Mouse (Mus musculus) heart, embryonic 11.5 days (tissue): ENCODE measurements around the gene Bcar3. TPM values are rescaled to one million over a fixed set of nuclear protein-coding genes. Genes with fewer than 3 reads are reported as not detected.
"Not testable (repeated sequence)": the region's sequence is repeated elsewhere in the genome, so short reads cannot be mapped to it uniquely, and the experiment has no call there.

ENCODE experiments used
- ATAC-seq: fragments of 200-750 bp; cut with Nextera tagmentation; replicated peaks from 2 replicates; pipeline ENCODE4 v1.8.0; 2017; ENCODE audit warnings: moderate library complexity; ENCODE audit not compliant: insufficient number of reproducible peaks, low FRiP score, low TSS enrichment
- H3K27ac ChIP-seq: fragments of 300-500 bp; sonication (generic); 2 replicates; pipeline ENCODE4 v1.5.1; 2014; ENCODE audit warnings: mild to moderate bottlenecking, low read depth, low read length
- H3K27me3 ChIP-seq: fragments of 300-500 bp; sonication (generic); 2 replicates; pipeline ENCODE4 v1.6.1; 2014; ENCODE audit warnings: mild to moderate bottlenecking, low read length, mixed read lengths; ENCODE audit not compliant: control insufficient read depth, insufficient read depth
- H3K36me3 ChIP-seq: fragments of 300-500 bp; sonication (generic); 2 replicates; pipeline ENCODE4 v1.6.1; 2014; ENCODE audit warnings: mild to moderate bottlenecking, low read length, moderate library complexity, mixed read lengths; ENCODE audit not compliant: control insufficient read depth, insufficient read depth
- H3K4me1 ChIP-seq: fragments of 300-500 bp; sonication (generic); 2 replicates; pipeline ENCODE4 v1.6.1; 2014; ENCODE audit warnings: low read length; ENCODE audit not compliant: control insufficient read depth, insufficient read depth
- H3K4me2 ChIP-seq: fragments of 300-500 bp; sonication (generic); 2 replicates; pipeline ENCODE4 v1.6.1; 2014; ENCODE audit warnings: mild to moderate bottlenecking, moderate library complexity
- H3K4me3 ChIP-seq: fragments of 300-500 bp; sonication (generic); 2 replicates; pipeline ENCODE4 v1.5.1; 2014; ENCODE audit warnings: low read depth, low read length
- H3K9ac ChIP-seq: fragments of 300-500 bp; sonication (generic); 2 replicates; pipeline ENCODE4 v1.6.1; 2014; ENCODE audit warnings: mild to moderate bottlenecking, low read depth, low read length, moderate library complexity
- H3K9me3 ChIP-seq: fragments of 300-500 bp; sonication (generic); replicated peaks from 2 replicates; pipeline ENCODE4 v1.6.1; 2016; ENCODE audit warnings: low read length; ENCODE audit not compliant: control insufficient read depth
- WGBS: fragments of 180-500 bp; shearing (Covaris S2); extraction: QIAGEN DNeasy Blood & Tissue Kit; methylation state at CpG from one replicate; pipeline ENCODE4 v1.1.7; 2014; ENCODE audit not compliant: insufficient replicate concordance; 5-methylcytosine and 5-hydroxymethylcytosine counted together
- polyA plus RNA-seq: library from polyadenylated mRNA; unstranded; fragments of >200 nt; fragmentation: Nextera tagmentation; extraction: Ambion mirVana; gene quantifications from 2 replicates; pipeline ENCODE4 v1.2.1, GENCODE M21; 2014

Bcar3 gene
- polyA plus RNA-seq, 1 experiment from 2014 or later, result 6.4 TPM

DNA sequence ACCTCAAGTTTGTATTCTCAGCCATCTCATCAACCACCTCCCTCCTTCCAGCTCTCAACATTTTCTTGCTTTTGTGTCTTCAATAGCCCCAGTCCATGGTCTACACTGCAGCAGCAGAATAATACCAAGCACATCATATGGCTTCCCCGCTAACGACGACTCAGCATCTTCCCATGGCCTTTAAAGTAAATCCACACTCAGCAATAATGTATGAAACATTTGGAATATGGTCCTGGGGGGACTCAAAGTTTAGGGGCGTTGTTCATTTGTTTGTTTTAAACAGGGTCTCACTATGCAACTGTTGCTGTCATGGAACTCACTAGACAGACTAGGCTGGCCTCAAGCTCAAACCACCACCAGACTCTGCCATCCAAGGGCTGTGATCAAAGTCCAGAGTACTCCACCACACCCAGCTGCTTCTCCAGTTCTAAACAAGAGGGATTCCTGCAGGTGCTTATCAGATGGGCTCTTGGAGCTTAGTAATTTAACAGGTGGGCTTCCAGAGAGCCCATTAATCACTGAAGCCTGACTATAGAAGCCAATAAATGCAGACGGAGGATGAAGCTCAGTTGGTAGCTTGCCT is 5.2 kb upstream of the Bcar3 start:
- Histone ChIP-seq H3K36me3 (no peaks in the 10 kb centered on the region), H3K9me3 (no peaks in the 10 kb centered on the region), H3K4me2 (no peak overlapping the region), H3K4me3 (no peak overlapping the region), H3K4me1 (peaks cover 11% of the 10 kb centered on the region; the same call in 1 of the 2 replicates), H3K9ac (no peak overlapping the region), H3K27ac (no peak overlapping the region), H3K27me3 (no peaks in the 10 kb centered on the region)
- 80% methylated on average over 5 of the region's 5 CpGs for WGBS
- ATAC-seq, result no peak

GRCm38 (mm10) chr3:122289344-122289743 is 4.6 kb upstream of the Bcar3 start:
- not testable (repeated sequence) for H3K9ac ChIP-seq, H3K9me3 ChIP-seq, H3K27me3 ChIP-seq, H3K36me3 ChIP-seq, H3K4me3 ChIP-seq, H3K4me2 ChIP-seq, ATAC-seq, H3K27ac ChIP-seq
- peaks cover 11% of the 10 kb centered on the region; the same call in 1 of the 2 replicates for H3K4me1 ChIP-seq
- 66% methylated on average over 4 of the region's 4 CpGs for WGBS

GRCm38 (mm10) chr3:122290696-122291095 is 3.2 kb upstream of the Bcar3 start:
- Histone ChIP-seq H3K4me3 (no peak overlapping the region), H3K36me3 (no peaks in the 10 kb centered on the region), H3K4me1 (peaks cover 11% of the 10 kb centered on the region; the same call in 1 of the 2 replicates), H3K27me3 (no peaks in the 10 kb centered on the region), H3K9me3 (no peaks in the 10 kb centered on the region), H3K9ac (no peak overlapping the region), H3K4me2 (no peak overlapping the region), H3K27ac (peak overlapping the region; percentile 83)
- no peak for ATAC-seq
- WGBS, result 67% methylated on average over 7 of the region's 7 CpGs

DNA sequence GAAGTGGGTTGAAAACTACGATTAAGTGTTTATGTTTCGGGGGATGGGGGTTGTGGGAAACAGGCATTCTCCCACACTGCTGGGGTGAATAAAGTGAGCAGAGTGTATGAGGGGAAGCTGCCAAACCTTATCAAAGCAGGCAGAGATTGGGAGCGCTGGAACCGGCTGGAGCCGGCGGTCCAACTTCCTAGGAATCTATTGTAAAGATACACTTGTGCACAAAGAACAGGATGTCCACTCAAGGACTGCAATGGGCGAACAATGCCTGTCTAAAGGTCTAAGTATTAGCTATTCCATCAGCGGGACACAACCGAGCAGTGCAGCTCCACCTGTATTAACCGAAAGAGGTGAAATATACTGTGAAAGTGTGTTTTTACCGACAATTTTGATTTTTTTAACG is 2.1 kb upstream of the Bcar3 start:
- H3K4me1 ChIP-seq, result peaks cover 11% of the 10 kb centered on the region; the same call in 1 of the 2 replicates
- ATAC-seq, result no peak
- no peaks in the 10 kb centered on the region for H3K27me3 ChIP-seq
- H3K36me3 ChIP-seq, result no peaks in the 10 kb centered on the region
- no peaks in the 10 kb centered on the region for H3K9me3 ChIP-seq
- H3K9ac ChIP-seq, result peak overlapping the region; percentile 92; the same call in 1 of the 2 replicates
- H3K4me3 ChIP-seq, result peak overlapping the region; percentile 93
- 32% methylated on average over 12 of the region's 12 CpGs for WGBS
- H3K4me2 ChIP-seq, result peak overlapping the region; percentile 84
- peak overlapping the region; percentile 83 for H3K27ac ChIP-seq

- peak overlapping the region; percentile 93 for H3K27ac ChIP-seq
- peaks cover 1% of the 10 kb centered on the region; the same call in 1 of the 2 replicates for H3K27me3 ChIP-seq
- peak; percentile 83 for ATAC-seq
- 6% methylated on average over 54 of the region's 54 CpGs for WGBS
- peaks cover 11% of the 10 kb centered on the region; the same call in 1 of the 2 replicates for H3K4me1 ChIP-seq
- peak overlapping the region; percentile 84 for H3K4me2 ChIP-seq
- peak overlapping the region; percentile 92 for H3K9ac ChIP-seq
- H3K4me3 ChIP-seq, result peak overlapping the region; percentile 93
- H3K9me3 ChIP-seq, result no peaks in the 10 kb centered on the region
- no peaks in the 10 kb centered on the region for H3K36me3 ChIP-seq
Measured at GRCm38 (mm10) chr3:122292300-122293222, 1.4 kb upstream of the Bcar3 start.

DNA sequence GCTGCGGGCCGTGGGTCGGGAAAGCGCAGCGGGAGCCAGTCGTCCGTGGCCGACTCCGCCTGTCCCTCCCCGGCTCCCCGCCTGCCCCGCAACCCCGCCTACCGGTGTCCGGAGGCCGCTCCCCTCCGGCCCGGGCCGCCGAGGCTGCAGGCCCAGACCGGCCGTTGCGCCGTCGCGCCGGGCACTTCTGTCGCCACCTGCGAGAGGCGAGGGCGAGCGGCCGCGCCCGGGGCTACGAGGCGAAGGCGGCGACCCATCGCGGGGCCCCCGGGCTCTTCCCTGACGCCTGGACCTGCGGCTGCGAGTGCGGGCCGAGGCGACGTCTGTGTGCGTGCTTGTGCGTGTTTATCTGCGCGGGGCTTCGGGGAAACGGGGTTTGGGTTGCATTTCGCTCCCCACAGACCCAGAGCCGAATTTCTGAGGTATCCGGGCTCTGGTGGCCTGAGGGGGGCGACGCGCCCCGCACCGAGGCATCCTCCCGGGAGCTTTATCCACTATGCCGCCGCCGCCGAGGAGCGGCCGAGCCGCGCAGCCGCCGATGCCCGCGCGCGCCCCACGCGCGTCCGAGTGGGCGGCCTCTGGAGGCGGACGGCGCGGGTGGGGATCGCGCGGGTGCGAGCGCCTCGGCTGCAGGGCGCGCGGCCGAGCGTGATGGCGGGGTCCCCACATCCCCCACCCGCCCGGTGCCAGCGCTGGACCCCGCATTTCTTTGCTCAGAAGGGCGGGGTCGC is 548 bp upstream of the Bcar3 start:
- H3K4me3 ChIP-seq, result peak overlapping the region; percentile 93
- under 1% methylated on average over 94 of the region's 105 CpGs for WGBS
- peak overlapping the region; percentile 84 for H3K4me2 ChIP-seq
- no peaks in the 10 kb centered on the region for H3K36me3 ChIP-seq
- H3K27ac ChIP-seq, result peak overlapping the region; percentile 93
- H3K9me3 ChIP-seq, result no peaks in the 10 kb centered on the region
- ATAC-seq, result peak; percentile 89
- peaks cover 3% of the 10 kb centered on the region; the same call in 1 of the 2 replicates for H3K27me3 ChIP-seq
- H3K4me1 ChIP-seq, result peaks cover 11% of the 10 kb centered on the region; the same call in 1 of the 2 replicates
- H3K9ac ChIP-seq, result peak overlapping the region; percentile 92

DNA sequence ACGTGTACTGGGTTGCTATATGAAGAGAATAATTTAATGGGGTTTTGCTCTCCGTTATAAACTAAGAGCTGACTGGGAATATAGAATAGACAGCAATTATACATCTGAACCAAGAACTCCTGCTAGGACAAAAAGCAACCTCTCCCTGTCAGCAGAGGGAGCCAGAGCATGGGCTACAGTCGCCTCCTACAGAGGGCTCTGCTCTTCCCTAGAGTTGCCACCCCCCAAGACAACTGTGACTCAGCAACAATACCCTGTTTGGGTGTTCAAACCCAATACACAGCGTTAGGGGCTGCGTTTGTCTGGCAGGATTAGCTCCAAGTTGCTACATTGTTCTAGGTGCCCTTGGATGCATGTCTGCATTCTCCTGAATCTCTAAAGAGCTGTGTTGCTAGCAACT is 1.6 kb downstream of the Bcar3 start:
- no peaks in the 10 kb centered on the region for H3K9me3 ChIP-seq
- WGBS, result 9% methylated on average over 5 of the region's 5 CpGs
- ATAC-seq, result no peak
- H3K4me2 ChIP-seq, result no peak overlapping the region
- no peak overlapping the region for H3K4me3 ChIP-seq
- no peak overlapping the region for H3K9ac ChIP-seq
- peaks cover 11% of the 10 kb centered on the region; the same call in 1 of the 2 replicates for H3K4me1 ChIP-seq
- peaks cover 3% of the 10 kb centered on the region; the same call in 1 of the 2 replicates for H3K27me3 ChIP-seq
- H3K27ac ChIP-seq, result no peak overlapping the region
- H3K36me3 ChIP-seq, result no peaks in the 10 kb centered on the region

DNA sequence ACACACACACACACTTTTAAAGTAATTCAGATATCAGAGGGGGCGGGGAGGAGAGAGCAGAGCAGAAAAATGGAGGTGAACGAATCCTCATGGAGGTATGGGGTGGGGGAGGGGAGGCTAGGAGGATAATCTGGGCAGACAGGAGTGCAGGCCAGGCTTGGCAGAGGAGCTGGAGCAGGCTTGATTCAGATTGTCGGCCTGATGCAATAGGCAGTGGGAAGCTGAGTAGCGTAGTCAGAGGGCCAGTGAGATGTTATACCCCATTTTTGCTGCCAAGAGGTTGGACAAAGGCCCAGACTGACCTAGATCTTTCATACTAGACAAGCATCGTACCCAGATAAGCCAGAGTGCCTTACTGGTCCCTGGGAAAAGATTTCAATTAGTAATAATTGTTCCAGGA is 3.0 kb downstream of the Bcar3 start:
- H3K4me2 ChIP-seq, result no peak overlapping the region
- H3K27ac ChIP-seq, result no peak overlapping the region
- H3K4me1 ChIP-seq, result peaks cover 12% of the 10 kb centered on the region; the same call in 1 of the 2 replicates
- ATAC-seq, result no peak
- H3K9me3 ChIP-seq, result no peaks in the 10 kb centered on the region
- H3K4me3 ChIP-seq, result no peak overlapping the region
- peaks cover 5% of the 10 kb centered on the region for H3K27me3 ChIP-seq
- WGBS, result 57% methylated on average over 5 of the region's 5 CpGs
- no peak overlapping the region for H3K9ac ChIP-seq
- no peaks in the 10 kb centered on the region for H3K36me3 ChIP-seq
